Mouse (Mus musculus): ENCODE measurements around the gene Lhx6.

- TF ChIP-seq CTCF (conservative IDR thresholded peaks at IDR 0.05; ENCODE audit: low read length) (no peak), POU5F1 (IDR thresholded peaks at IDR 0.05; ENCODE audit: borderline replicate concordance, low read length) (no peak), NANOG (IDR thresholded peaks at IDR 0.05; ENCODE audit: borderline replicate concordance, low read length) (no peak)
Measured at GRCm38 (mm10) chr2:36127973-36128372, 22.8 kb upstream of the Lhx6 start.

All from E14TG2a.4 (cell line).